Mouse (Mus musculus) heart, embryonic 11.5 days (tissue): Measurements from ENCODE around the gene Pole. TPM values are rescaled to one million over a fixed set of nuclear protein-coding genes. Genes with fewer than 3 reads are reported as not detected.

Source experiments
- ATAC-seq: fragments of 200-750 bp; cut with Nextera tagmentation; replicated peaks from 2 replicates; pipeline ENCODE4 v1.8.0; 2017; ENCODE audit warnings: moderate library complexity; ENCODE audit not compliant: insufficient number of reproducible peaks, low FRiP score, low TSS enrichment
- H3K27ac ChIP-seq: fragments of 300-500 bp; sonication (generic); 2 replicates; pipeline ENCODE4 v1.5.1; 2014; ENCODE audit warnings: mild to moderate bottlenecking, low read depth, low read length
- H3K27me3 ChIP-seq: fragments of 300-500 bp; sonication (generic); 2 replicates; pipeline ENCODE4 v1.6.1; 2014; ENCODE audit warnings: mild to moderate bottlenecking, low read length, mixed read lengths; ENCODE audit not compliant: control insufficient read depth, insufficient read depth
- H3K36me3 ChIP-seq: fragments of 300-500 bp; sonication (generic); 2 replicates; pipeline ENCODE4 v1.6.1; 2014; ENCODE audit warnings: mild to moderate bottlenecking, low read length, moderate library complexity, mixed read lengths; ENCODE audit not compliant: control insufficient read depth, insufficient read depth
- H3K4me1 ChIP-seq: fragments of 300-500 bp; sonication (generic); 2 replicates; pipeline ENCODE4 v1.6.1; 2014; ENCODE audit warnings: low read length; ENCODE audit not compliant: control insufficient read depth, insufficient read depth
- H3K4me2 ChIP-seq: fragments of 300-500 bp; sonication (generic); 2 replicates; pipeline ENCODE4 v1.6.1; 2014; ENCODE audit warnings: mild to moderate bottlenecking, moderate library complexity
- H3K4me3 ChIP-seq: fragments of 300-500 bp; sonication (generic); 2 replicates; pipeline ENCODE4 v1.5.1; 2014; ENCODE audit warnings: low read depth, low read length
- H3K9ac ChIP-seq: fragments of 300-500 bp; sonication (generic); 2 replicates; pipeline ENCODE4 v1.6.1; 2014; ENCODE audit warnings: mild to moderate bottlenecking, low read depth, low read length, moderate library complexity
- H3K9me3 ChIP-seq: fragments of 300-500 bp; sonication (generic); replicated peaks from 2 replicates; pipeline ENCODE4 v1.6.1; 2016; ENCODE audit warnings: low read length; ENCODE audit not compliant: control insufficient read depth
- WGBS: fragments of 180-500 bp; shearing (Covaris S2); extraction: QIAGEN DNeasy Blood & Tissue Kit; methylation state at CpG from one replicate; pipeline ENCODE4 v1.1.7; 2014; ENCODE audit not compliant: insufficient replicate concordance; 5-methylcytosine and 5-hydroxymethylcytosine counted together
- polyA plus RNA-seq: library from polyadenylated mRNA; unstranded; fragments of >200 nt; fragmentation: Nextera tagmentation; extraction: Ambion mirVana; gene quantifications from 2 replicates; pipeline ENCODE4 v1.2.1, GENCODE M21; 2014

Pole gene
- polyA plus RNA-seq, 1 experiment from 2014 or later = 25.7 TPM

DNA sequence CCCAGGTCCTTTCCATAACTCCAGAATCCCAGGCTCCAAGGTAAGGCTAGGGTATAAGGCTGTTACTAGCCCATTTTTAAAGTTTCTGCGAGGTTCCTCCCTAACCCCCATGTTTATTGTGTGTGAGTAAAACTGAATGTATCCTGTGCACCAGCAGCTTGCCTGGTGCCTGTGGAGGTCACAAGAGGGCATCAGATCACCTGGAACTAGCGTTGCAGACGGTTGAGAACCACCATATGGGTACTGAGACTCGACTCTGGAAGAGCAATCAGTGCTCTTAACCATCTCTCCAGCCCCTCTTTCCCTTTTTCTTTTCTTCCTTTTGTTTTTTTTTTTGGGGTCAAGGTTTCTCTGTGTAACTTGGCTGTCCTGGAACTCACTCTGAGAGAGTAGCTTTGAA, 93.7 kb downstream of the Pole start:
- Histone ChIP-seq H3K27ac (no peak overlapping the region), H3K4me1 (no peaks in the 10 kb centered on the region), H3K9me3 (no peaks in the 10 kb centered on the region), H3K36me3 (peaks cover 10% of the 10 kb centered on the region), H3K4me3 (no peak overlapping the region), H3K9ac (no peak overlapping the region), H3K4me2 (no peak overlapping the region), H3K27me3 (0 out of 2 replicates have a peak, but pooled peaks cover 4% of the 10 kb centered on the region)
- WGBS = 83% methylated on average over 4 of the region's 4 CpGs
- no peak for ATAC-seq

DNA sequence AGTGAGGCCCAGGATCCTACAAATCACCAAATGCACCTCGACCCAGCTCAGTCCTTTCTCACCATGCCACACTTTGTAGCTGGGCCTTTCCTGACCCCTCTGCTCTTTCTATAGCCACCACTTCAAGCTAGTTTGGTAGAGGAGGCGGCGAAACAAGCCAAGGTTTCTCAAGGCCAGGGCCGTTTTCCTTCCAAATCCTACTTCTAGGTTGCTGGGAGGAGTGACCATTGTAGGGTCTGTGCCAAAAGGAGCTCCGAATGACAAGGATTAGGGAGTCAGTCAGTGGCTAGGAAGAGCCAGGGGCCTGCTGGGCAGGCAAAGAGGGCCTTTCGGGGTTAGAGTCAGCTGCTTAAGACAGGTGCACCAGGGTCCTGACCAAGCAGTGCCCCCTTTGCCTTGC, 98.4 kb downstream of the Pole start:
- Histone ChIP-seq H3K36me3 (no peaks in the 10 kb centered on the region), H3K4me1 (peaks cover 4% of the 10 kb centered on the region; the same call in 1 of the 2 replicates), H3K4me2 (no peak overlapping the region), H3K9me3 (no peaks in the 10 kb centered on the region), H3K9ac (no peak overlapping the region), H3K27ac (no peak overlapping the region), H3K27me3 (peaks cover 12% of the 10 kb centered on the region), H3K4me3 (no peak overlapping the region)
- 83% methylated on average over 6 of the region's 6 CpGs for WGBS
- no peak for ATAC-seq

DNA sequence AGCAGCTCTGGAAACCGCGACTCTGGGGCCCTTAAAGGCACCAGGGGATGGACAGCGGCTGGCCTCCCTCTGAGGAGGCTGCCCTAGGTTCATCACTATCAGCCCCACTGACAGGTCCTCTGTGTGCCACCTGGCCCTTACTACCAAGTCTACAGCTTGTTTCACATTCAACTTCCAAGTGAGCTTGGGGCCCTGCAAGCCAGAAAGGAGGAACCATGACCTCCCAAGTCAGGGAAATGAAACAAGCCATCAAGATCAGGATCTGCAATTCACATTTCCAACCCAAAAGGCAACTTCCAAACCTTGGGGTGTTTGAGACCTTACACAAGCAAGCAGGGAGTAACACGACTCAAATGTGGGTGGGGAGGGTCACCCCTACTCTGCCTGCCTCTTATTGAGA, 99.2 kb downstream of the Pole start:
- ATAC-seq = no peak
- Histone ChIP-seq H3K27me3 (peaks cover 12% of the 10 kb centered on the region), H3K9ac (no peak overlapping the region), H3K9me3 (no peaks in the 10 kb centered on the region), H3K4me2 (peak overlapping the region; percentile 6; the same call in 1 of the 2 replicates), H3K36me3 (no peaks in the 10 kb centered on the region), H3K4me3 (no peak overlapping the region), H3K4me1 (peaks cover 8% of the 10 kb centered on the region; the same call in 1 of the 2 replicates), H3K27ac (no peak overlapping the region)
- WGBS = 42% methylated on average over 4 of the region's 4 CpGs

DNA sequence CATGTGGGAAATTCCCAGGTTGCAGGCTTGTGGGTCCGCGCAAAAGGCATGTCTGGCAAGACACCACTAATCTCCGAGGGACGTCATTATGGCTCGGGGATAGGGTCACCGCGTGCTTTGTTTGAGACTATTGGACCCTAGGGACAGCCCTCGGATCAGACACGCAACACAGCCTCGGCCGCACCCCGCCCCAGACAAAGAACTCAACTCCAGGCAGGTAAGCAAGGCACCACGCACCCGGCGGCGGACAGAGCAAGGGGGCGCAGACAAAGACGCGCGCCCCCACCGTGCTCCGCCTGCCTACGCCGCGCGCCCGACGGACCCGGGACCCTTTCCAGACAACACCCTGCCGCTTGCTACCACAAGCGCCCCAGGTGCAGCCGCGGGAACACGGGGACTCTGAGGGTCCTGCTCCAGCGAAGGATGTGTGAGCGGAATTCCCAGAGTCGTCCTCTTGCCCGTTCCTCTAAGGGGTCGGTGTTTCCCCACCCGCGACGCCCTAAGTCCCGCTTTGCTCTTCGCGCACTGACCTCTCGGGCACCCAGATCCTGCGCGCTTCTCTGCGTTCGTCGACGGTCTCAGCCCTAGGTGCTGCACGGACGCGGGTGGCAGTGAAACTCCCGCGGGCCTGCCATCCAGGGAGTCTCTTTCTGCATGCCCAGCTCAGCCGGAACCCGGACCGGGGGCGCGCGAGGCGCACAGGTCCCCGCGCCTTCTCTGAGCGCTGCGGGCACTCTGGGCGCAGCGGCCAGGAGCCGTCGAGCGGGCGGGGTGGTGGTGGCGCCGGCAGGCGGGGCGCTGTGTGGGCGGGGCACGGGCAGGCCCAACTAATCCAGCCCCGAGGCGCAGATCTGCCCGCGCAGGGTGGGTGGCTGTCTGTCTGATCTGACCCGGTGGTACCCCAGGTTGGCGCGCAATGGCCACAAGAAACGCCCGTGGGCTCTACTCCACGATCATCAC, 100.5 kb downstream of the Pole start:
- Histone ChIP-seq H3K9me3 (no peaks in the 10 kb centered on the region), H3K27ac (no peak overlapping the region), H3K36me3 (no peaks in the 10 kb centered on the region), H3K4me3 (peak overlapping the region; percentile 67), H3K4me1 (peaks cover 8% of the 10 kb centered on the region; the same call in 1 of the 2 replicates), H3K4me2 (peak overlapping the region; percentile 90), H3K9ac (peak overlapping the region; percentile 70), H3K27me3 (peaks cover 12% of the 10 kb centered on the region)
- peak; percentile 71 for ATAC-seq
- 1% methylated on average over 88 of the region's 90 CpGs for WGBS

Other genes with a start within 250 kb of the Pole start
- gene Gm17655, start 213.8 kb upstream of the Pole start, polyA plus RNA-seq = 1.7 and 3.5 TPM in 2 replicates
- gene Gm35315, start 191.9 kb upstream of the Pole start, polyA plus RNA-seq = 0.24 and 1.0 TPM in 2 replicates
- 0.32 and 0.33 TPM in 2 replicates for gene Plcxd1, start 186.3 kb upstream of the Pole start, polyA plus RNA-seq
- gene Gtpbp6, start 178.1 kb upstream of the Pole start, polyA plus RNA-seq = 18.1 and 19.8 TPM in 2 replicates
- gene Zfp605, start 176.2 kb upstream of the Pole start, polyA plus RNA-seq = 1.8 and 2.9 TPM in 2 replicates
- 35.7 and 38.1 TPM in 2 replicates for gene Chfr, start 150.5 kb upstream of the Pole start, polyA plus RNA-seq
- gene Golga3, start 109.6 kb upstream of the Pole start, polyA plus RNA-seq = 19.2 and 20.9 TPM in 2 replicates
- 24.8 and 28.7 TPM in 2 replicates for gene Ankle2, start 55.3 kb upstream of the Pole start, polyA plus RNA-seq
- gene Pgam5, start 16.4 kb upstream of the Pole start, polyA plus RNA-seq = 55.4 and 64.6 TPM in 2 replicates
- gene Pxmp2, start 120 bp upstream of the Pole start, polyA plus RNA-seq = 15.1 and 18.0 TPM in 2 replicates
- 0.27 TPM in 1 of 2 replicates, not detected in the other for gene P2rx2, start 56.9 kb downstream of the Pole start, polyA plus RNA-seq
- gene Lrcol1, start 58.4 kb downstream of the Pole start, polyA plus RNA-seq = not detected in 2 replicates
- 8.1 and 10.2 TPM in 2 replicates for gene Fbrsl1, start 162.2 kb downstream of the Pole start, polyA plus RNA-seq